Mouse (Mus musculus): ENCODE measurements around the gene Cyp46a1. TPM values are rescaled to one million over a fixed set of nuclear protein-coding genes. Genes with fewer than 3 reads are reported as not detected.

Cyp46a1 gene
- total and polyA plus RNA-seq, 3 experiments: not detected

GRCm38 (mm10) chr12:108285225-108286011, 48.8 kb upstream of the Cyp46a1 start:
- Histone ChIP-seq H3K4me3 (replicated peaks in 1 of 3; ENCODE audit: low read depth in 2 of 3, low read length in 2 of 3, poor library complexity in 1 of 3) (no peak overlapping the region), H3K79me2 (replicated peaks; ENCODE audit: control insufficient read depth, extremely low read depth, insufficient read depth, poor library complexity, severe bottlenecking) (no peaks in the 10 kb centered on the region), H3K9ac (ENCODE audit: insufficient read depth, low read depth) (no peak overlapping the region), H3K27ac (ENCODE audit: insufficient read depth, low read depth) (no peak overlapping the region), H3K27me3 (replicated peaks) (peaks cover 35% of the 10 kb centered on the region), H3K4me1 (ENCODE audit: control insufficient read depth in 1 of 2, insufficient read depth in 2 of 2) (peaks cover 5 to 29% of the 10 kb centered on the region in 2 experiments; a peak in 2 of 4 replicates), H3K36me3 (replicated peaks in 1 of 2; ENCODE audit: control insufficient read depth in 1 of 2, insufficient read depth in 1 of 2, low read length in 1 of 2) (no peaks in the 10 kb centered on the region), H3K4me2 (ENCODE audit: insufficient read depth, low read depth, poor library complexity, severe bottlenecking) (no peak overlapping the region), H3K9me3 (replicated peaks; ENCODE audit: low read length) (peaks cover 4% of the 10 kb centered on the region)
- dilution Hi-C loops (cut with MboI; ENCODE audit: extremely low pct_ligation_motif_present, extremely low pct_unique_long_range_greater_than_20kb, low sequenced_read_pairs): no loop called here
- in situ Hi-C loops (cut with MboI; ENCODE audit: low pct_ligation_motif_present, low pct_unique_long_range_greater_than_20kb, low sequenced_read_pairs): no loop called here
- DNase-seq (ENCODE audit: extremely low read depth): peak; percentile 49
- TF ChIP-seq ZNF384 (IDR thresholded peaks at IDR 0.05; ENCODE audit: low read depth, low read length): peak; percentile 95
- no peak for TF ChIP-seq TCF12 (IDR thresholded peaks at IDR 0.05; ENCODE audit: low read depth, low read length)

DNA sequence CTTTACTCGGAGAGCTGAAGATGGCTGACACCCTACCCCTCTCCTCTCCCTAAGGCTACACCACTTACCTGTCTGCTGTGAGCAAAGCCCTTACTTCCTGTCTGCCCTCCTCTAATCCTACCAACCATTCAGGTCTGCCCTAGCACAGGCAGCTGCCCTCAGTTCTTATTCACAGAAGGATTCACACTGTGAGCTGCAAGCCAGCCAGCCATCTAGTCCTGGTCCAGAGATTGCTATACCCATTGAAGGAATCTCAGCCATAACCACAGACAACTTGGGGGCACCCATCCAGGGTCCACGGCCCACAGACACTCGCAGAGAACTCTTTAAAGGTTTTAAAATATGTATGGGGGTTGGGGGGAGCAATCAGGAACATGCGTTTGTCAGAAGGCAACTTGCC, 47.8 kb upstream of the Cyp46a1 start:
- in situ Hi-C loops (cut with MboI; ENCODE audit: low pct_ligation_motif_present, low pct_unique_long_range_greater_than_20kb, low sequenced_read_pairs) (no loop called here), dilution Hi-C loops (cut with MboI; ENCODE audit: extremely low pct_ligation_motif_present, extremely low pct_unique_long_range_greater_than_20kb, low sequenced_read_pairs) (no loop called here)
- H3K4me1 ChIP-seq (ENCODE audit: control insufficient read depth in 1 of 2, insufficient read depth in 2 of 2): peaks cover 5 to 29% of the 10 kb centered on the region in 2 experiments; a peak in 2 of 4 replicates
- peaks cover 33% of the 10 kb centered on the region for H3K27me3 ChIP-seq (replicated peaks)
- H3K79me2 ChIP-seq (replicated peaks; ENCODE audit: control insufficient read depth, extremely low read depth, insufficient read depth, poor library complexity, severe bottlenecking): no peaks in the 10 kb centered on the region
- DNase-seq (ENCODE audit: extremely low read depth): no peak
- no peak overlapping the region for H3K4me3 ChIP-seq (replicated peaks in 1 of 3; ENCODE audit: low read depth in 2 of 3, low read length in 2 of 3, poor library complexity in 1 of 3)
- no peaks in the 10 kb centered on the region for H3K36me3 ChIP-seq (replicated peaks in 1 of 2; ENCODE audit: control insufficient read depth in 1 of 2, insufficient read depth in 1 of 2, low read length in 1 of 2)
- H3K27ac ChIP-seq (ENCODE audit: insufficient read depth, low read depth): no peak overlapping the region
- no peak overlapping the region for H3K4me2 ChIP-seq (ENCODE audit: insufficient read depth, low read depth, poor library complexity, severe bottlenecking)
- TF ChIP-seq CTCF (conservative IDR thresholded peaks at IDR 0.05 in 1 of 2, IDR thresholded peaks at IDR 0.05 in 1 of 2; ENCODE audit: low read depth in 2 of 2, low read length in 2 of 2): no peak
- TF ChIP-seq NELFE (IDR thresholded peaks at IDR 0.05; ENCODE audit: low read depth, low read length): no peak
- no peak for TF ChIP-seq PAX5 (IDR thresholded peaks at IDR 0.05; ENCODE audit: low read length)
- TF ChIP-seq TCF12 (IDR thresholded peaks at IDR 0.05; ENCODE audit: low read depth, low read length): no peak
- TF ChIP-seq ZNF384 (IDR thresholded peaks at IDR 0.05; ENCODE audit: low read depth, low read length): no peak
- TF ChIP-seq RCOR1 (conservative IDR thresholded peaks at IDR 0.05; ENCODE audit: low read depth, low read length): no peak
- TF ChIP-seq KAT2A (IDR thresholded peaks at IDR 0.05; ENCODE audit: insufficient replicate concordance, low read length): no peak
- no peak for TF ChIP-seq ZC3H11A (IDR thresholded peaks at IDR 0.05; ENCODE audit: low read depth, low read length)
- TF ChIP-seq MAZ (IDR thresholded peaks at IDR 0.05; ENCODE audit: low read depth, low read length): no peak
- TF ChIP-seq EP300 (IDR thresholded peaks at IDR 0.05; ENCODE audit: low read length): no peak
- TF ChIP-seq JUND (conservative IDR thresholded peaks at IDR 0.05; ENCODE audit: low read depth, low read length): no peak
- TF ChIP-seq SIN3A (IDR thresholded peaks at IDR 0.05; ENCODE audit: low read length): no peak
- TF ChIP-seq ZKSCAN1 (IDR thresholded peaks at IDR 0.05; ENCODE audit: borderline replicate concordance, low read depth, low read length): no peak
- TF ChIP-seq USF1 (IDR thresholded peaks at IDR 0.05; ENCODE audit: low read depth, low read length): no peak
- TF ChIP-seq RAD21 (IDR thresholded peaks at IDR 0.05; ENCODE audit: low read depth, low read length): no peak
- no peak for TF ChIP-seq NRF1 (IDR thresholded peaks at IDR 0.05; ENCODE audit: low read depth, low read length)
- no peak for TF ChIP-seq HCFC1 (IDR thresholded peaks at IDR 0.05; ENCODE audit: low read depth, low read length)
- no peak for TF ChIP-seq GABPA (IDR thresholded peaks at IDR 0.05; ENCODE audit: insufficient replicate concordance, low read depth, low read length)
- peaks cover 4% of the 10 kb centered on the region for H3K9me3 ChIP-seq (replicated peaks; ENCODE audit: low read length)
- H3K9ac ChIP-seq (ENCODE audit: insufficient read depth, low read depth): no peak overlapping the region
